Mouse (Mus musculus) E14TG2a.4 (cell line): Measurements from ENCODE around the gene Inca1.

ENCODE experiments used
- CTCF ChIP-seq: conservative IDR thresholded peaks from 2 replicates; pipeline ENCODE4 v1.5.1; 2014; ENCODE audit warnings: low read length
- NANOG ChIP-seq: IDR thresholded peaks from 2 replicates; pipeline ENCODE4 v1.6.1; 2014; ENCODE audit warnings: borderline replicate concordance, low read length, mixed read lengths
- POU5F1 ChIP-seq: IDR thresholded peaks from 2 replicates; pipeline ENCODE4 v1.6.1; 2014; ENCODE audit warnings: low read length, borderline replicate concordance

DNA sequence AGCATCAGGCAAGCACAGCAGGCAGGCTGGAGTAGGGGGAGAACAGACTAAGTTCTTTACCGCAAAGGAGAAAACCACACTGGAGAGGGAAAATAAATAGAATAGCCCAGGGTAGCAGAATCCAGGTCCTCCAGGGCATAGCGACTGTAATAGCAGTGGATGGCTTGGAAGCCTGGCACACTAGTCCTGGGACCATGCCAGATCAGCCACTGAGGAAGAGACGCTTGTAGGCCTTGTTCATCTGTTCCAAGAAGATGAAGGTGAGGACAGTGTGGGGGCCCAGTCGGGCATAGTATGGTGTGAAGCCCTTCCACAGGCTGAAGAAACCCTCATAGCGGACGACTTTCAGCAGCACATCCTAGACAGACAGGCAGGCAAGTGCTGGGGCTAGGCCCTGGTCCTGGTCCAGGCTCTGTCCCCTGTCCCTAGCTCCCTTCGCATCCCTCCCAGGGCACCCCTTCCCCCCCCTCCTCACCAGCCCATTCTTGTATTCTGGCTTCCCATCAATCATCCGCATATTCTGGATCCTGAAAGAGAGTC lies 55.3 kb downstream of the Inca1 start:
- TF ChIP-seq CTCF (no peak), NANOG (no peak), POU5F1 (no peak)
